8 mouse cellular contexts compared by ENCODE assay signal in genomic region chr7:30728739-30729395, GRCm38 (mm10). TPM values are rescaled to one million over a fixed set of nuclear protein-coding genes. Genes with fewer than 3 reads are reported as not detected.
DNase-seq lines count a peak whose midpoint lies in the region; ATAC-seq lines count a peak whose summit lies in the region.

No protein-coding gene starts in this region.

- no peaks in the 10 kb centered on the region for H3K9me3 ChIP-seq in kidney, embryonic 16.5 days (ENCODE audit: low read length)
- no peaks in the 10 kb centered on the region for H3K9me3 ChIP-seq in heart, embryonic 16.5 days (replicated peaks; ENCODE audit: control insufficient read depth, low read length)

- H3K36me3 ChIP-seq in kidney, embryonic 16.5 days (ENCODE audit: insufficient read depth, low read length): peaks cover 22% of the 10 kb centered on the region
- peaks cover 9% of the 10 kb centered on the region for H3K36me3 ChIP-seq in heart, embryonic 16.5 days (ENCODE audit: control insufficient read depth, insufficient read depth)
- no peaks in the 10 kb centered on the region for H3K36me3 ChIP-seq in macrophage (ENCODE audit: inconsistent target)

- no peak for DNase-seq in kidney, adult 11 months
- DNase-seq in T-cell, adult 2 months (ENCODE audit: low spot score): peak; percentile 9
- no peak for DNase-seq in urinary bladder, postnatal 10 days (ENCODE audit: low spot score)
- DNase-seq in gastrocnemius, postnatal 36 days: no peak
- no peak for DNase-seq in ovary, postnatal 14 days (ENCODE audit: low spot score)

- peaks cover 8% of the 10 kb centered on the region; the same call in 1 of the 2 replicates for H3K79me2 ChIP-seq in macrophage (ENCODE audit: inconsistent target)

- peak; percentile 63 for ATAC-seq in kidney, embryonic 16.5 days (ENCODE audit: low FRiP score, low TSS enrichment)
- ATAC-seq in heart, embryonic 16.5 days (replicated peaks; ENCODE audit: extremely low read depth, insufficient read depth, low FRiP score): peak; percentile 46

- H3K4me2 ChIP-seq in kidney, embryonic 16.5 days (replicated peaks; ENCODE audit: low read depth, low read length): peak overlapping the region; percentile 86
- H3K4me2 ChIP-seq in heart, embryonic 16.5 days (ENCODE audit: low read depth, low read length): peak overlapping the region; percentile 73

- peak overlapping the region; percentile 79 for H3K4me3 ChIP-seq in kidney, embryonic 16.5 days (ENCODE audit: low read length)
- H3K4me3 ChIP-seq in heart, embryonic 16.5 days (ENCODE audit: low read length): peak overlapping the region; percentile 80
- peak overlapping the region; percentile 82 for H3K4me3 ChIP-seq in macrophage (ENCODE audit: inconsistent target)

- 5% methylated on average over 26 of the region's 26 CpGs for WGBS in kidney, embryonic 16.5 days
- WGBS in heart, embryonic 16.5 days: 6% methylated on average over 26 of the region's 26 CpGs
- WGBS in macrophage (ENCODE audit: missing documents): 9% methylated on average over 26 of the region's 26 CpGs

- H3K27ac ChIP-seq in kidney, embryonic 16.5 days (ENCODE audit: low read length): peak overlapping the region; percentile 94
- H3K27ac ChIP-seq in heart, embryonic 16.5 days (ENCODE audit: low read length): peak overlapping the region; percentile 90; the same call in 1 of the 2 replicates
- peak overlapping the region; percentile 19; the same call in 1 of the 2 replicates for H3K27ac ChIP-seq in macrophage

- H3K9ac ChIP-seq in kidney, embryonic 16.5 days (replicated peaks; ENCODE audit: low read length): peak overlapping the region; percentile 87
- peak overlapping the region; percentile 92 for H3K9ac ChIP-seq in heart, embryonic 16.5 days (ENCODE audit: low read length)

- intact Hi-C loops in gastrocnemius, postnatal 36 days (cut with DNase I): no loop called here

- H3K4me1 ChIP-seq in kidney, embryonic 16.5 days (ENCODE audit: insufficient read depth, low read length): peaks cover 18% of the 10 kb centered on the region
- peaks cover 14% of the 10 kb centered on the region for H3K4me1 ChIP-seq in heart, embryonic 16.5 days (ENCODE audit: control insufficient read depth, insufficient read depth, low read length)

- H3K27me3 ChIP-seq in kidney, embryonic 16.5 days (ENCODE audit: insufficient read depth, low read length): no peaks in the 10 kb centered on the region
- H3K27me3 ChIP-seq in heart, embryonic 16.5 days (ENCODE audit: control insufficient read depth, insufficient read depth, low read length): no peaks in the 10 kb centered on the region

RNA-seq across cellular contexts. Expression of gene Tmem147, which starts 0.5 kb away (rescaled TPM):
- polyA plus RNA-seq in kidney, embryonic 16.5 days (2015; fragmentation: Nextera tagmentation; extraction: Ambion mirVana): 209 and 225 TPM in 2 replicates
- 197 and 203 TPM in 2 replicates for polyA plus RNA-seq in heart, embryonic 16.5 days (2015; fragmentation: Nextera tagmentation; extraction: Ambion mirVana)
- 10 to 100 TPM in 6 of 26 experiments, 1 to 10 TPM in 20; 2.7 to 16.0 (median 7.0) TPM for total RNA-seq in macrophage (2018; cell fraction: chromatin; rRNA removed)
- total RNA-seq in macrophage (2018; cell fraction: cytosol; rRNA removed): 10 to 100 TPM; 41.4 to 73.4 (median 48.8) TPM
- total RNA-seq in macrophage (2018; cell fraction: nucleus; rRNA removed): 10 to 100 TPM in 24 of 26 experiments, 1 to 10 TPM in 2; 8.9 to 34.5 (median 18.8) TPM
- polyA plus RNA-seq in macrophage (2018): 24.1 to 98.6 TPM (median 72.6 TPM) in 3 replicates
- 100 to 1,000 TPM; 251 to 273 TPM for total RNA-seq in gastrocnemius, postnatal 36 days (2021)

RNA-seq across cellular contexts. Expression of gene Gapdhs, which starts 14.6 kb away (rescaled TPM):
- 0.21 and 0.45 TPM in 2 replicates for polyA plus RNA-seq in kidney, embryonic 16.5 days (2015; fragmentation: Nextera tagmentation; extraction: Ambion mirVana)
- polyA plus RNA-seq in heart, embryonic 16.5 days (2015; fragmentation: Nextera tagmentation; extraction: Ambion mirVana): 0.21 and 0.47 TPM in 2 replicates
- not detected for total RNA-seq in macrophage (2018; cell fraction: chromatin; rRNA removed)
- total RNA-seq in macrophage (2018; cell fraction: cytosol; rRNA removed): not detected
- not detected for total RNA-seq in macrophage (2018; cell fraction: nucleus; rRNA removed)
- polyA plus RNA-seq in macrophage (2018): not detected in 3 replicates
- total RNA-seq in gastrocnemius, postnatal 36 days (2021): not detected

RNA-seq across cellular contexts. Expression of gene Atp4a, which starts 16.9 kb away (rescaled TPM):
- polyA plus RNA-seq in kidney, embryonic 16.5 days (2015; fragmentation: Nextera tagmentation; extraction: Ambion mirVana): 2.1 and 3.2 TPM in 2 replicates
- 0.37 and 0.39 TPM in 2 replicates for polyA plus RNA-seq in heart, embryonic 16.5 days (2015; fragmentation: Nextera tagmentation; extraction: Ambion mirVana)
- total RNA-seq in macrophage (2018; cell fraction: chromatin; rRNA removed): not detected
- not detected for total RNA-seq in macrophage (2018; cell fraction: cytosol; rRNA removed)
- total RNA-seq in macrophage (2018; cell fraction: nucleus; rRNA removed): not detected
- polyA plus RNA-seq in macrophage (2018): not detected in 3 replicates
- total RNA-seq in gastrocnemius, postnatal 36 days (2021): under 1 TPM; 0.27 to 0.28 TPM

RNA-seq across cellular contexts. Expression of gene Sbsn, which starts 22.4 kb away (rescaled TPM):
- 1.7 and 2.3 TPM in 2 replicates for polyA plus RNA-seq in kidney, embryonic 16.5 days (2015; fragmentation: Nextera tagmentation; extraction: Ambion mirVana)
- polyA plus RNA-seq in heart, embryonic 16.5 days (2015; fragmentation: Nextera tagmentation; extraction: Ambion mirVana): 1.6 and 1.8 TPM in 2 replicates
- 10 to 100 TPM in 17 of 26 experiments, 1 to 10 TPM in 9; 1.9 to 27.0 (median 15.6) TPM for total RNA-seq in macrophage (2018; cell fraction: chromatin; rRNA removed)
- 1 to 10 TPM in 8 of 26 experiments, under 1 TPM in 13, not detected in 5; 0.28 to 4.0 (median 0.80) TPM for total RNA-seq in macrophage (2018; cell fraction: cytosol; rRNA removed)
- total RNA-seq in macrophage (2018; cell fraction: nucleus; rRNA removed): 10 to 100 TPM in 4 of 26 experiments, 1 to 10 TPM in 19, under 1 TPM in 3; 0.71 to 14.4 (median 4.8) TPM
- polyA plus RNA-seq in macrophage (2018): 0.54 to 2.3 TPM (median 1.5 TPM) in 3 replicates
- 1 to 10 TPM; 1.7 to 3.9 TPM for total RNA-seq in gastrocnemius, postnatal 36 days (2021)

RNA-seq across cellular contexts. Expression of gene 2200002J24Rik, which starts 30.1 kb away (rescaled TPM):
- 0.40 and 0.51 TPM in 2 replicates for polyA plus RNA-seq in kidney, embryonic 16.5 days (2015; fragmentation: Nextera tagmentation; extraction: Ambion mirVana)
- polyA plus RNA-seq in heart, embryonic 16.5 days (2015; fragmentation: Nextera tagmentation; extraction: Ambion mirVana): 1.0 and 1.8 TPM in 2 replicates
- total RNA-seq in macrophage (2018; cell fraction: chromatin; rRNA removed): not detected
- total RNA-seq in macrophage (2018; cell fraction: cytosol; rRNA removed): not detected
- not detected for total RNA-seq in macrophage (2018; cell fraction: nucleus; rRNA removed)
- polyA plus RNA-seq in macrophage (2018): not detected in 3 replicates
- total RNA-seq in gastrocnemius, postnatal 36 days (2021): not detected

Comparison
In these comparisons a context has a peak if more than half of its experiments do, and no peak if none do; other contexts are left out.
1. H3K27ac ChIP-seq: peak in every context shown above with its lines; median percentile 94 in kidney, embryonic 16.5 days; 90 in heart, embryonic 16.5 days; 19 in macrophage.